Mouse (Mus musculus) T-cell, adult 66 days (primary cell): ENCODE measurements around the gene Abcf2. TPM values are rescaled to one million over a fixed set of nuclear protein-coding genes. Genes with fewer than 3 reads are reported as not detected.

Experiments
- total RNA-seq, 2 experiments: library from RNA; stranded (reverse); gene quantifications; 3 replicates in 1 of 2; 4 replicates in 1 of 2; pipeline ENCODE4 v1.2.4; 2023

Abcf2 gene
- total RNA-seq, result 10 to 100 TPM; 46.5 to 47.9 TPM

GRCm38 (mm10) chr5:24577183-24577929 is at the start of gene Abcf2:
Gene Abcf2, minus strand, starts transcription at chr5:24577467.

GRCm38 (mm10) chr5:24623986-24624821 is 46.9 kb upstream of the Abcf2 start, which contains the start of gene Smarcd3:
Gene Smarcd3, minus strand, starts transcription at chr5:24624411.

GRCm38 (mm10) chr5:24586547-24587199 is 9.4 kb upstream of the Abcf2 start, which contains the start of gene Chpf2:
Gene Chpf2, plus strand, starts transcription at chr5:24586741.

GRCm38 (mm10) chr5:24556709-24557108 is 20.6 kb downstream of the Abcf2 start, which contains the start of gene 4931409K22Rik:
Gene 4931409K22Rik, minus strand, starts transcription at chr5:24556809.

GRCm38 (mm10) chr5:24540387-24541143 is 36.7 kb downstream of the Abcf2 start, which contains the start of gene Asb10:
Gene Asb10, minus strand, starts transcription at chr5:24540978.

GRCm38 (mm10) chr5:24526889-24527230 is 50.4 kb downstream of the Abcf2 start, which contains the start of gene Gbx1:
Gene Gbx1, minus strand, starts transcription at chr5:24527202.

Other genes starting within 250 kb of the Abcf2 start
- 1 to 10 TPM; 5.3 to 6.7 TPM for gene Kcnh2, start 225.9 kb downstream of the Abcf2 start, total RNA-seq
- gene Nos3, start 212.7 kb downstream of the Abcf2 start, total RNA-seq, result not detected
- gene Atg9b, start 185.3 kb downstream of the Abcf2 start, total RNA-seq, result under 1 TPM; 0.18 to 0.50 TPM
- 10 to 100 TPM; 20.7 to 25.5 TPM for gene Abcb8, start 183.8 kb downstream of the Abcf2 start, total RNA-seq
- under 1 TPM in 1 of 2 experiments, not detected in 1; 0.62 TPM for gene Asic3, start 164.1 kb downstream of the Abcf2 start, total RNA-seq
- 10 to 100 TPM; 29.6 to 43.1 TPM for gene Cdk5, start 153.9 kb downstream of the Abcf2 start, total RNA-seq
- 10 to 100 TPM; 53.8 to 84.9 TPM for gene Slc4a2, start 153.6 kb downstream of the Abcf2 start, total RNA-seq
- 100 to 1,000 TPM in 1 of 2 experiments, 10 to 100 TPM in 1; 90.8 to 104 TPM for gene Fastk, start 132.2 kb downstream of the Abcf2 start, total RNA-seq
- gene Tmub1, start 129.6 kb downstream of the Abcf2 start, total RNA-seq, result 10 to 100 TPM; 26.0 to 28.0 TPM
- gene Agap3, start 125.3 kb downstream of the Abcf2 start, total RNA-seq, result 10 to 100 TPM; 82.7 to 91.3 TPM
- gene Gbx1, start 50.3 kb downstream of the Abcf2 start, total RNA-seq, result not detected
- not detected for gene Asb10, start 36.5 kb downstream of the Abcf2 start, total RNA-seq
- gene 4931409K22Rik, start 20.7 kb downstream of the Abcf2 start, total RNA-seq, result not detected
- gene Chpf2, start 9.3 kb upstream of the Abcf2 start, total RNA-seq, result 10 to 100 TPM; 41.0 to 42.2 TPM
- under 1 TPM in 1 of 2 experiments, not detected in 1; 0.32 TPM for gene Smarcd3, start 46.9 kb upstream of the Abcf2 start, total RNA-seq
- gene Nub1, start 108.1 kb upstream of the Abcf2 start, total RNA-seq, result 10 to 100 TPM; 86.5 to 86.7 TPM
- gene Wdr86, start 153.3 kb upstream of the Abcf2 start, total RNA-seq, result not detected
- gene Crygn, start 180.5 kb upstream of the Abcf2 start, total RNA-seq, result not detected